Mouse (Mus musculus) 3134 (cell line): Measurements from ENCODE around the gene Pak3.
A peak's percentile ranks its signal among the peaks of the same experiment; 100 is the strongest.

Source experiments
- DNase-seq: peaks from one replicate; pipeline ENCODE4 v3.0.0-alpha.2; 2011; ENCODE audit warnings: low spot score; ENCODE audit not compliant: insufficient read length; ENCODE audit errors: extremely low read depth

Gene Pak3

GRCm38 (mm10) chrX:143655177-143655492, 136.7 kb downstream of the Pak3 start:
- no peak for DNase-seq

- peak; percentile 71 for DNase-seq
These were observed 146.1 kb downstream of the Pak3 start for GRCm38 (mm10) chrX:143664221-143665150.

DNA sequence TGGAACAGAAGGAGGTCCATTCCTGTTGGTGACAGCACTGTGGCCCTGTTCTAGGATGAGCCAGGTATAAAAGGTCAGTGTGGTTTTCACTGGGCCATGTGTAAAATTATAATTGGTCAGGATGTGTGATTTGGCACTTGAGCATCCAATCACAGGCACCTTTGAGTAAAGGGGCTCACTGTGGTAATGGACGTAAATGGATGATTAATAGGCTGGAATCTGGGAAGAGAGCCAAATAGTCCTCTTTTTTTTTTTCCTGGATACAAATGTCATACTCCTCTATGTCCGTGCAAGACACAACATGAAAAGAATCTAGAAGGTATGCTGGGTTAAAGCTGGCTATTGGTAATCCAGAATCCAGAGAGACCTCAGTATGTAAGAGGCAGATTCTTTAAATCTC, 147.4 kb downstream of the Pak3 start:
- peak; percentile 42 for DNase-seq

- DNase-seq = no peak
These were observed 148.6 kb downstream of the Pak3 start for GRCm38 (mm10) chrX:143666991-143667390.

DNA sequence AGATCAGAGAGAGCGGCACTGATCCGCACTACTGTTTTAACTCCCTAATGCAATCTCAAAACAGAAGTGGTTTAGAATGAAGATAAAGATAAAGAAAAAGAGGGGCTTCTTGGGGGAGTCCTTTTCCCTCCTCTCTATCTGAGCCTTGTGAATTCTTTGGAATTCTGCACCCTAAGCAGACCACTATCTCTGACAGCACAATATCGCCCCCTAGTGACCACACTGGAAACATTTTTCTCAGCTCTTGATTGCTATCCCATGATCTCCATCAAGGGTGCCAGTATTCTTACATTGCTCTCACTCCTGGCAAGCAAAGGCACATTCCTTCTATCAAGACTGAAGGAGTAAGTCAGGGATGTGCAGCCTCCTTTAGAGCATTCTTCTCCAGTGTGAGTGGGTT, 149.9 kb downstream of the Pak3 start:
- DNase-seq = peak; percentile 18

DNA sequence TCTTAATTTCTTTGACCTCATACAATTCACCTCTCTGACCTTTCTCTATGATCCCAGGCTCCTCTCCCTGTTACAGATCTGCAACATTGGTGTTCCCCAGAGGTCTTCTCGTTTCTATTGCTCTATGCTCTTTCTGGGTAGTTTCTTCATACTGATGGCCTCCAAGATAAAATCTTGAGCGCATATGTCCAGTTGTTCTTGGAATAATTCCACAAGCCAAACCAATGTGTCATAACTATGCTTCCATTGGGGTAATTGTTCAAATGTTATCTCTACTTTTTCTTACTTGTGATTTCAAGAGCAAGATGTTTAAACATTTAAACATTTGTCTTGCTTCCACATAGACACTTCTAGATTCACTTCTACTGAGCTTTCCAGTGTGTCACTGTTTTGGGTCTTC, 160.2 kb downstream of the Pak3 start:
- no peak for DNase-seq

- DNase-seq = peak; percentile 29
These were observed 203.9 kb downstream of the Pak3 start for GRCm38 (mm10) chrX:143722250-143722649.

GRCm38 (mm10) chrX:143725411-143725810, 207.0 kb downstream of the Pak3 start:
- no peak for DNase-seq

DNA sequence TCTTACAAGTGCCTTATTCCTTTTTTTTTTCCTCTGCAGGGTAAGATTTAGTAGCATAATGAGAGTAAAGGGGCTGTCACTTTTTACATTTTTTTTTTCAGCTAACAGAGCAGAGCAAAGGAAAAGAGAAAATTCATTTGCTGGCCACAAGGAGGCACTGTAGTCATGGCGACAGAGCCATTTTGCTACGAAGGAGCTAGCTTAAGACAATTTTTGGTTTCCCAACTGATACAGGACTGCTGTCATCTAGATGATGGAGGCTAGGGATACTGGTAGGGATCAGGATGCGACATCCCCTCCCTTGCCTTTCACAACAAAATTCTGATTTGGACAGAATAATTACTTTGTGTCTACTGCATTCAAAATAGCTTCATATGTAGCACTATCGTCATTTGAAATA, 217.6 kb downstream of the Pak3 start:
- no peak for DNase-seq

DNA sequence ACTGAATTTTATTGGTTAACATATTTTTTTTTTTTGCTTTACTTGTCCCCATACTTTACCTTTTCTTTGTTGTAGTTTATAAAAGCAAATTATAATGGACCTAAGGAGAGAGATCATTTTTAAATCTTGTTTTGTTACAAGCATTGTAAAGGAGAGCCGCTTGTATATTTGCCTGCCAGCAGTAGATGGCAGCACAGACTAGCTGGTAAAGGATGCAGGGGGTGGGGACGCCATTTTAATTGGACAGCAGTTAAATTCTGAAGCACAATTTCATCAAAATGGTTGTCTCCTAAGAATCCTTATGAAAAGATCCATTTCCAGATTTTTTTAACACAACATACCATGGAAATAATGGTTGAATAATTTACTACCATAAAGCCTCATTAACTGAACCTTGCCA, 220.8 kb downstream of the Pak3 start:
- DNase-seq = peak; percentile 1

DNA sequence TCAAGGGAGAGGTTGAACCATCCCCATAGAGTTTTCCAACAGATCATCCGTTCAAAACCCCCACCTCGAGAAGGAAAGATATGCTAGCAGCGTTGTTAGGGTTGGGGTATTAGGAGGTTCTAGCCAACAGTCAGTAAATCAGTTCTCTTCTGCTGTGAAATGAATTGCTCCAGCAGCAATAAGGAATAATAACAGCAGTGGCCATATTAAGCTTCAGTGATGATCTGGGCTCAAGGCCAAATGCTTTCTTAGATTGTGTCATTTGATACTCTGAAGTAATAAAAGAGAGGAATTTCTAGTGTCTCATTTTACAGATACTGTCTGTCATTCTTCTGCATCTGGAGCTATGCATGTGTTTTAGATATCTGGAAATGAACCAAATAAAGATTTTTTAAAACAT, 244.2 kb downstream of the Pak3 start:
- no peak for DNase-seq

DNA sequence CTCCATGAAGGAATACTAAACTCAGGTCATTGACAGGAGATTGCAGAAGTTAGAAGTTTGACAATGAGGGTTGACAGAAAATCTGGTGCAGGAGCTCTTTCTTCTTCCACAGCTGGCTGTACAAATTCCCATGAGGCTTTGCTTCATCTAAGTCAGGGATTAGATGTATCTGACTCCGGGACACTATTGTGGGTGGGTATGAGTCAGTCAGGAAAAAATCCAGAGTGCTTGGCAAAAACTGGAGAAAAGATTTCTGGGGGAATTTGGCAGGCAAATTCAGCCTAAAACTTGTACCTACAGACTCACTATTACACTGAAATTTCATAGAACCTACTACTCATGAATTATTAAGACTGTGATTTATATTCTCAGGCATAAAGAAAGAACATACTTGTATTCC, 297.6 kb downstream of the Pak3 start:
- DNase-seq = no peak

DNA sequence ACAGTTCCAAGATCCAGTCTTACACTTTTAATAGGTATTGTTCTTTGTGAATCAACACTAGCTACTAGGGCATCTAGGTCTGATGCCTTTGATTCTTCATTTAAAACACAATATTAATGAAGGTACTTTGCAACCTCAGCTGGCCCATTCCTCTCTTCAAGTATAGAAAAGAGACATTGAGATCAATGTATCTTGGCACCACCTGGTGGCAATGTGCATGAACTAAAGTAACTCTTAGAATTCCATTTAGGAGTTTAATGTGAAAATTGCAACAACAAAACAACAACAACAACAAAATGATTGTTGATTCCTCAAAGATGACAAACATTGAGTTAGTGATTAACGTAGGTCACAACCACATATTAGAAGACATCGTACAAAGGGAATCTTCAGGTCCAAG, 300.6 kb downstream of the Pak3 start:
- DNase-seq = no peak

DNA sequence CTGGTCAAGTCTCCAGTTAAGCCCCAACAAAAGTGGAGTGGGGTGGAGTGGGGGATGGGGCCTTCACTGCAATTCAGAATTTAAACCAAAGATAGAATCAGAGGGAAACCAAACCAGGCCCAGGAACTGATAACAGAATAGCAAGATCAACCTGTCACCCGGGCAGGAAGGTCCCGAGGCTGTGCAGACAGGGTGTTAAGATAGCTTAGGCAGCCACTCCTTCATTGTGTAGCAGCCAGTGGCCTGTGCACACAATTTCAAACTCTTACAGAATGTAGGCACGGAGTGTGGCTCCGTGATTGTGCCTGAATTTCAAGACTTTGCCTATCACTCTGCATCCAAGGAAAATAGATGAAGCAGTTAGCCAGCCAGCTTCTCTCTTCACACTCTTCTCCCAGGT, 308.1 kb downstream of the Pak3 start:
- no peak for DNase-seq

DNA sequence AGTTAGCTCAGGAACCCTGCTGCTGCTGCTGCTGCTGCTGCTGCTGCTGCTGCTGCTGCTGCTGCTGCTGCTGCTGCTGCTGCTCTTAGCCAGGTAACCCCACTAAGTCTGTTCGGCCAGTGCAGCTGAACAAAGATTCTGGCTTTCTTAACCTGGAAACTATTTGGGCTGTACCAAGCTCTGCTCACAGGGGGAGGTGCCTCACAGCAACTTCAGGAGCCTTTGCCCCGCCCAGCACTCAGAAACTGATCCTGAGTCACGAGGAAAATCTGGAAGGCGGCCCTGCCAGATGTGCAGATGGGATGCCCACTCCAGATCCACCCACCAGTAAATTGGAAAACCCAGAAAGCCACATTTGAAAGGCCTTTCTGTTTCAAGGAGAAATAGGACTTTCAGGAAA, 308.8 kb downstream of the Pak3 start, which contains the start of gene Capn6:
Capn6 (minus strand) TSS at position 203 of the 400 bp plus-strand sequence.
- DNase-seq = peak; percentile 45

DNA sequence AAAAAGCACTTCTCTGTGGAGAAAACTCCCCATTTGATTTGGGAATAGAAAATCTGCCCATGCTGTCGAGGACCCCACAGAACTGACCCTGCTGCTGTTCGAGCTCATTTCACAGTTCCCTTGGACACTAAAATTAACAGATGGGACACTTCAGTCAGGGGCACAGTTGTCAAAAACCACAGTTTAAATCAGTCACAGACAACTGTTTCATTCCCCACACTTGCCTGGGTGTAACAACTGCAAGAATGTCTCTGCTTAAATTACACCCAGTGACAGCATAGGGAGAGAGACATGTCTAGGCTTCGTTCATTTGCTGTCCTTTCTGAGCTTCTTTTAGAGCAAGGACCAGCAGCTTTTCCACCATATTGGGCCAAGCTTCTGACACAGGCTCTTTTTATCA, 328.2 kb downstream of the Pak3 start:
- no peak for DNase-seq
